Comparison of ENCODE assay signal across 7 mouse cellular contexts in the genomic region with DNA sequence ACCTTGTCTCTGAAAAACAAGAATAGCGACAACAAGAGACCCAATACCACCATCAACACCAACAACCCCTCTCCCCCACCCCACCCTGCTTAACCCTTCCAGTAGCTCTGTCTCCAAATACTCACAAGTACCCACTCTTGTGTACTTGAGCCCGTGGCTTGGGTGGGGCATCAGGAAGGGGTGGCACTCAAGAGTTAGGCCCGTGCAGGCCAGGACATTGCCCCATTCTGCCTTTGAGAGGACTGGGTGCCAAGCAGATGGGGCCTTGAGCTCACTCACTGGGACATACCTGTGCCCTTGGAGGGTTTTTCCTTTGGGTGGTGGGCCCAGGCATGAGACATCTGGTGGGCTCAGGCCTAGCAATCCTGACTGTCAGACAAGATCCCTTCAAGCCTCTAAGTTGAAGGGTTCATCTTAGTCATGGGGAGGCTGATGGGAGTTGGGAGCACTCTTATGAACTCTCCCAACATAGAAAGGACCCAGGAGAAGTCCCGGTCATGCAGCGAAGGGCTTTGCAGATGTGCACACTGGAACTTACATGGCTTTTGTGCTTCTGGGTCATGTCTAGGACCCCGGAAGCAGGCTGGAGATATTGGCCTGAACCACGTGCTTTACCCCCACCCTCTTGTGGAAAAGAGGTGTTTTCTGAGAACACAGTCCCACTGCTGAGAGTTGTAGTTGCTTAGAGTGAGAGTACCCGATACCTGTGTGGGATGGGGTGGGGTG. TPM values are rescaled to one million over a fixed set of nuclear protein-coding genes. Genes with fewer than 3 reads are reported as not detected.
DNase-seq lines count a peak whose midpoint lies in the region; ATAC-seq and TF ChIP-seq lines count a peak whose summit lies in the region.

No protein-coding gene starts in this region.

- H3K27me3 ChIP-seq in CH12.LX (replicated peaks) (no peaks in the 10 kb centered on the region), E14TG2a.4 (ENCODE audit: insufficient read depth, low read length) (no peaks in the 10 kb centered on the region)
- H3K27me3 ChIP-seq in hindbrain, embryonic 10.5 days (ENCODE audit: insufficient read depth, poor library complexity, severe bottlenecking): no peaks in the 10 kb centered on the region
- H3K27me3 ChIP-seq in lung, embryonic 16.5 days (ENCODE audit: control insufficient read depth, insufficient read depth, low read depth, low read length): no peaks in the 10 kb centered on the region

- WGBS in hindbrain, embryonic 10.5 days: 73% methylated on average over 8 of the region's 8 CpGs
- 60% methylated on average over 8 of the region's 8 CpGs for WGBS in lung, embryonic 16.5 days

- dilution Hi-C loops in CH12.LX (cut with MboI; ENCODE audit: extremely low pct_ligation_motif_present, extremely low pct_unique_long_range_greater_than_20kb, low sequenced_read_pairs): no loop called here

- no peak for TF ChIP-seq EP300 in CH12.LX (IDR thresholded peaks at IDR 0.05; ENCODE audit: low read length)

- no peaks in the 10 kb centered on the region for H3K9me3 ChIP-seq in CH12.LX (replicated peaks; ENCODE audit: low read length)
- H3K9me3 ChIP-seq in E14TG2a.4 (ENCODE audit: low read length): no peaks in the 10 kb centered on the region
- H3K9me3 ChIP-seq in hindbrain, embryonic 10.5 days: no peaks in the 10 kb centered on the region
- no peaks in the 10 kb centered on the region for H3K9me3 ChIP-seq in lung, embryonic 16.5 days (ENCODE audit: control insufficient read depth, low read length)

- peak overlapping the region; percentile 98 for H3K9ac ChIP-seq in CH12.LX (ENCODE audit: insufficient read depth, low read depth)
- H3K9ac ChIP-seq in lung, embryonic 16.5 days (ENCODE audit: low read length): peak overlapping the region; percentile 99

- no peak for DNase-seq in CH12.LX (ENCODE audit: extremely low read depth)
- DNase-seq in hindbrain, embryonic 10.5 days (ENCODE audit: low spot score): no peak
- no peak for DNase-seq in Muller cell, postnatal 12 days (ENCODE audit: inconsistent ontology term)
- DNase-seq in cerebellum, adult 8-10 months: no peak

- peak overlapping the region; percentile 82 for H3K4me2 ChIP-seq in CH12.LX (ENCODE audit: insufficient read depth, low read depth, poor library complexity, severe bottlenecking)
- peak overlapping the region; percentile 96 for H3K4me2 ChIP-seq in lung, embryonic 16.5 days (ENCODE audit: low read depth, low read length)

- TF ChIP-seq RAD21 in CH12.LX (IDR thresholded peaks at IDR 0.05; ENCODE audit: low read depth, low read length): no peak

- H3K4me1 ChIP-seq in CH12.LX (ENCODE audit: control insufficient read depth in 1 of 2, insufficient read depth in 2 of 2) (peaks cover 20 to 57% of the 10 kb centered on the region in 2 experiments), E14TG2a.4 (replicated peaks; ENCODE audit: low read depth, low read length) (peaks cover 70% of the 10 kb centered on the region)
- peaks cover 81% of the 10 kb centered on the region for H3K4me1 ChIP-seq in hindbrain, embryonic 10.5 days (replicated peaks)
- H3K4me1 ChIP-seq in lung, embryonic 16.5 days (replicated peaks; ENCODE audit: control insufficient read depth, insufficient read depth, low read length): peaks cover 64% of the 10 kb centered on the region

- H3K4me3 ChIP-seq in CH12.LX (replicated peaks in 1 of 3; ENCODE audit: low read depth in 2 of 3, low read length in 2 of 3, poor library complexity in 1 of 3) (peak overlapping the region; percentile 82 to 93 (median 93)), E14TG2a.4 (replicated peaks; ENCODE audit: low read length) (peak overlapping the region; percentile 92)
- peak overlapping the region; percentile 99 for H3K4me3 ChIP-seq in hindbrain, embryonic 10.5 days
- peak overlapping the region; percentile 91 for H3K4me3 ChIP-seq in lung, embryonic 16.5 days (ENCODE audit: low read length)

- H3K79me2 ChIP-seq in CH12.LX (replicated peaks; ENCODE audit: control insufficient read depth, extremely low read depth, insufficient read depth, poor library complexity, severe bottlenecking): peaks cover 78% of the 10 kb centered on the region

- H3K27ac ChIP-seq in CH12.LX (ENCODE audit: insufficient read depth, low read depth): peak overlapping the region; percentile 96; the same call in 1 of the 2 replicates
- H3K27ac ChIP-seq in hindbrain, embryonic 10.5 days: peak overlapping the region; percentile 98
- H3K27ac ChIP-seq in lung, embryonic 16.5 days (ENCODE audit: low read length): peak overlapping the region; percentile 100

- in situ Hi-C loops in CH12.LX (cut with MboI; ENCODE audit: low pct_ligation_motif_present, low pct_unique_long_range_greater_than_20kb, low sequenced_read_pairs): no loop called here

- peaks cover 19 to 62% of the 10 kb centered on the region in 2 experiments for H3K36me3 ChIP-seq in CH12.LX (replicated peaks in 1 of 2; ENCODE audit: control insufficient read depth in 1 of 2, insufficient read depth in 1 of 2, low read length in 1 of 2)
- H3K36me3 ChIP-seq in E14TG2a.4 (ENCODE audit: insufficient read depth, low read length): peaks cover 63% of the 10 kb centered on the region
- peaks cover 73% of the 10 kb centered on the region for H3K36me3 ChIP-seq in hindbrain, embryonic 10.5 days
- H3K36me3 ChIP-seq in lung, embryonic 16.5 days (ENCODE audit: control insufficient read depth, insufficient read depth, low read length): peaks cover 21% of the 10 kb centered on the region

- TF ChIP-seq POLR2A in CH12.LX (IDR thresholded peaks at IDR 0.05; ENCODE audit: low read depth, low read length): no peak

- TF ChIP-seq CTCF in CH12.LX (conservative IDR thresholded peaks at IDR 0.05 in 1 of 2, IDR thresholded peaks at IDR 0.05 in 1 of 2; ENCODE audit: low read depth in 2 of 2, low read length in 2 of 2) (no peak), E14TG2a.4 (conservative IDR thresholded peaks at IDR 0.05; ENCODE audit: low read length) (no peak)

- ATAC-seq in lung, embryonic 16.5 days (ENCODE audit: low read depth): no peak
- ATAC-seq in megakaryocyte-erythroid progenitor cell, adult 5-6 weeks (replicated peaks; ENCODE audit: low FRiP score, low TSS enrichment, poor library complexity, severe bottlenecking): no peak

TF ChIP-seq in CH12.LX, 34 proteins besides CTCF, POLR2A, EP300 and RAD21 (continues in another document):
- TF ChIP-seq MAZ (IDR thresholded peaks at IDR 0.05; ENCODE audit: low read depth, low read length) (0 out of 2 replicates have a peak, but pooled peaks have one; percentile 64), KAT2A (IDR thresholded peaks at IDR 0.05; ENCODE audit: insufficient replicate concordance, low read length) (no peak), MAX (IDR thresholded peaks at IDR 0.05; ENCODE audit: low read length) (peak; percentile 94), RCOR1 (conservative IDR thresholded peaks at IDR 0.05; ENCODE audit: low read depth, low read length) (no peak), USF2 (conservative IDR thresholded peaks at IDR 0.05; ENCODE audit: low read depth, low read length) (no peak), E2F4 (IDR thresholded peaks at IDR 0.05; ENCODE audit: insufficient replicate concordance, low read depth, low read length) (no peak), JUN (IDR thresholded peaks at IDR 0.05; ENCODE audit: insufficient read depth, low read depth, low read length) (no peak), IRF4 (IDR thresholded peaks at IDR 0.05; ENCODE audit: low read depth, low read length) (no peak), GABPA (IDR thresholded peaks at IDR 0.05; ENCODE audit: insufficient replicate concordance, low read depth, low read length) (no peak), SMC3 (IDR thresholded peaks at IDR 0.05; ENCODE audit: low read depth, low read length) (no peak), CHD2 (IDR thresholded peaks at IDR 0.05; ENCODE audit: low read length) (no peak), NELFE (IDR thresholded peaks at IDR 0.05; ENCODE audit: low read depth, low read length) (no peak), MEF2A (IDR thresholded peaks at IDR 0.05; ENCODE audit: borderline replicate concordance, low read depth, low read length) (no peak), POLR2AphosphoS2 (IDR thresholded peaks at IDR 0.05; ENCODE audit: low read depth, low read length) (no peak), PAX5 (IDR thresholded peaks at IDR 0.05; ENCODE audit: low read length) (no peak), MYC (IDR thresholded peaks at IDR 0.05; ENCODE audit: low read depth, low read length) (peak; percentile 89; the same call in 1 of the 2 replicates), ZNF384 (IDR thresholded peaks at IDR 0.05; ENCODE audit: low read depth, low read length) (no peak), MXI1 (IDR thresholded peaks at IDR 0.05; ENCODE audit: low read depth, low read length) (peak; percentile 90), UBTF (IDR thresholded peaks at IDR 0.05; ENCODE audit: low read depth, low read length) (no peak), BHLHE40 (IDR thresholded peaks at IDR 0.05; ENCODE audit: low read depth, low read length) (no peak), MAFK (IDR thresholded peaks at IDR 0.05; ENCODE audit: insufficient replicate concordance, low read length) (no peak), NRF1 (IDR thresholded peaks at IDR 0.05; ENCODE audit: low read depth, low read length) (no peak), SIN3A (IDR thresholded peaks at IDR 0.05; ENCODE audit: low read length) (peak; percentile 48; the same call in 1 of the 2 replicates), TCF12 (IDR thresholded peaks at IDR 0.05; ENCODE audit: low read depth, low read length) (0 out of 2 replicates have a peak, but pooled peaks have one; percentile 15), HCFC1 (IDR thresholded peaks at IDR 0.05; ENCODE audit: low read depth, low read length) (no peak), ZMIZ1 (IDR thresholded peaks at IDR 0.05; ENCODE audit: low read depth, low read length) (no peak), ELF1 (IDR thresholded peaks at IDR 0.05; ENCODE audit: low read depth, low read length) (peak; percentile 71), ZKSCAN1 (IDR thresholded peaks at IDR 0.05; ENCODE audit: borderline replicate concordance, low read depth, low read length) (no peak), ETS1 (conservative IDR thresholded peaks at IDR 0.05; ENCODE audit: low read depth, low read length) (0 out of 2 replicates have a peak, but pooled peaks have one; percentile 12), JUND (conservative IDR thresholded peaks at IDR 0.05; ENCODE audit: low read depth, low read length) (no peak)

RNA-seq across cellular contexts. Expression of gene Trim8, which starts 4.3 kb away (rescaled TPM):
- 11.0 and 12.0 TPM in 2 replicates for total RNA-seq in CH12.LX (2012; rRNA removed)
- total RNA-seq in CH12.LX (2014; rRNA removed): 3.7 and 4.4 TPM in 2 replicates
- polyA plus RNA-seq in CH12.LX (2012; ENCODE audit: insufficient read length, low read depth): 23.3 and 24.9 TPM in 2 replicates
- 26.5 and 30.0 TPM in 2 replicates for polyA plus RNA-seq in hindbrain, embryonic 10.5 days (2016; fragmentation: Nextera tagmentation; extraction: Ambion mirVana)
- polyA plus RNA-seq in lung, embryonic 16.5 days (2015; fragmentation: Nextera tagmentation; extraction: Ambion mirVana): 22.4 and 24.9 TPM in 2 replicates
- 20.8 and 22.3 TPM in 2 replicates for total RNA-seq in megakaryocyte-erythroid progenitor cell, adult 5-6 weeks (2014; fragmentation: Nextera tagmentation)
- 9.9 and 18.2 TPM in 2 replicates for total RNA-seq in megakaryocyte-erythroid progenitor cell, adult 5-6 weeks (2017)
